Mouse (Mus musculus): ENCODE measurements around the gene Acsf2.

GRCm38 (mm10) chr11:94513452-94513851, 88.2 kb downstream of the Acsf2 start:
- TF ChIP-seq CTCF (IDR thresholded peaks at IDR 0.05; ENCODE audit: extremely low read depth, insufficient read depth, low read length) = no peak
- no peak for TF ChIP-seq POLR2A (IDR thresholded peaks at IDR 0.05; ENCODE audit: extremely low read depth, insufficient read depth, low read length)

Data from cortical plate, adult 2 months (tissue).